Mouse (Mus musculus): ENCODE data around the gene 1700010B08Rik. TPM values are rescaled to one million over a fixed set of nuclear protein-coding genes. Genes with fewer than 3 reads are reported as not detected.

Gene 1700010B08Rik
- polyA plus RNA-seq, 1 experiment from 2014 or later, result 0.13 TPM

GRCm38 (mm10) chr2:173742090-173742489, 22.9 kb downstream of the 1700010B08Rik start:
- Histone ChIP-seq H3K4me2 (replicated peaks; ENCODE audit: low read depth, low read length) (no peak overlapping the region), H3K36me3 (ENCODE audit: insufficient read depth, low read length) (no peaks in the 10 kb centered on the region), H3K9me3 (ENCODE audit: low read length) (no peaks in the 10 kb centered on the region), H3K27ac (ENCODE audit: low read length) (no peak overlapping the region), H3K4me3 (ENCODE audit: low read depth, low read length) (no peak overlapping the region), H3K9ac (replicated peaks; ENCODE audit: low read depth) (no peak overlapping the region), H3K27me3 (replicated peaks; ENCODE audit: insufficient read depth, low read length) (no peaks in the 10 kb centered on the region), H3K4me1 (ENCODE audit: insufficient read depth, low read depth, low read length) (peaks cover 12% of the 10 kb centered on the region; the same call in 1 of the 2 replicates)
- WGBS, result 69% methylated on average over 13 of the region's 13 CpGs
- ATAC-seq (no peak), DNase-seq (ENCODE audit: low spot score) (no peak)
- TF ChIP-seq EP300 (IDR thresholded peaks at IDR 0.05) (no peak), CTCF (IDR thresholded peaks at IDR 0.05) (no peak)

- H3K9me3 ChIP-seq (ENCODE audit: low read length), result no peaks in the 10 kb centered on the region
- ATAC-seq, result no peak
- no peak overlapping the region for H3K4me3 ChIP-seq (ENCODE audit: low read depth, low read length)
- H3K27ac ChIP-seq (ENCODE audit: low read length), result no peak overlapping the region
- whole genome bisulfite sequencing, result 83% methylated on average over 9 of the region's 9 CpGs
- H3K9ac ChIP-seq (replicated peaks; ENCODE audit: low read depth), result no peak overlapping the region
- TF ChIP-seq CTCF (IDR thresholded peaks at IDR 0.05) (no peak), EP300 (IDR thresholded peaks at IDR 0.05) (no peak)
- H3K36me3 ChIP-seq (ENCODE audit: insufficient read depth, low read length), result no peaks in the 10 kb centered on the region
- H3K4me2 ChIP-seq (replicated peaks; ENCODE audit: low read depth, low read length), result no peak overlapping the region
- H3K4me1 ChIP-seq (ENCODE audit: insufficient read depth, low read depth, low read length), result peaks cover 11% of the 10 kb centered on the region; the same call in 1 of the 2 replicates
- no peak for DNase-seq (ENCODE audit: low spot score)
- no peaks in the 10 kb centered on the region for H3K27me3 ChIP-seq (replicated peaks; ENCODE audit: insufficient read depth, low read length)
These were observed 23.5 kb downstream of the 1700010B08Rik start for GRCm38 (mm10) chr2:173742744-173743143.

- Histone ChIP-seq H3K4me3 (ENCODE audit: low read depth, low read length) (no peak overlapping the region), H3K9me3 (ENCODE audit: low read length) (no peaks in the 10 kb centered on the region), H3K4me1 (ENCODE audit: insufficient read depth, low read depth, low read length) (peaks cover 3% of the 10 kb centered on the region; the same call in 1 of the 2 replicates), H3K27me3 (replicated peaks; ENCODE audit: insufficient read depth, low read length) (no peaks in the 10 kb centered on the region), H3K4me2 (replicated peaks; ENCODE audit: low read depth, low read length) (no peak overlapping the region), H3K36me3 (ENCODE audit: insufficient read depth, low read length) (no peaks in the 10 kb centered on the region), H3K9ac (replicated peaks; ENCODE audit: low read depth) (no peak overlapping the region), H3K27ac (ENCODE audit: low read length) (no peak overlapping the region)
- ATAC-seq (no peak), DNase-seq (ENCODE audit: low spot score) (no peak)
- TF ChIP-seq CTCF (IDR thresholded peaks at IDR 0.05), result no peak
- TF ChIP-seq EP300 (IDR thresholded peaks at IDR 0.05), result no peak
- 82% methylated on average over 7 of the region's 7 CpGs for WGBS
These were observed 25.0 kb downstream of the 1700010B08Rik start for GRCm38 (mm10) chr2:173744070-173744815.

- Histone ChIP-seq H3K9ac (replicated peaks; ENCODE audit: low read depth) (no peak overlapping the region), H3K4me2 (replicated peaks; ENCODE audit: low read depth, low read length) (no peak overlapping the region), H3K27me3 (replicated peaks; ENCODE audit: insufficient read depth, low read length) (no peaks in the 10 kb centered on the region), H3K9me3 (ENCODE audit: low read length) (no peaks in the 10 kb centered on the region), H3K27ac (ENCODE audit: low read length) (no peak overlapping the region), H3K4me3 (ENCODE audit: low read depth, low read length) (no peak overlapping the region), H3K4me1 (ENCODE audit: insufficient read depth, low read depth, low read length) (no peaks in the 10 kb centered on the region), H3K36me3 (ENCODE audit: insufficient read depth, low read length) (no peaks in the 10 kb centered on the region)
- 53% methylated on average over 2 of the region's 2 CpGs for WGBS
- TF ChIP-seq EP300 (IDR thresholded peaks at IDR 0.05), result no peak
- no peak for TF ChIP-seq CTCF (IDR thresholded peaks at IDR 0.05)
- ATAC-seq (0 out of 2 replicates have a peak, but pooled peaks have one; percentile 19), DNase-seq (ENCODE audit: low spot score) (peak; percentile 21)
These were observed 29.9 kb downstream of the 1700010B08Rik start for GRCm38 (mm10) chr2:173748961-173749659.

DNA sequence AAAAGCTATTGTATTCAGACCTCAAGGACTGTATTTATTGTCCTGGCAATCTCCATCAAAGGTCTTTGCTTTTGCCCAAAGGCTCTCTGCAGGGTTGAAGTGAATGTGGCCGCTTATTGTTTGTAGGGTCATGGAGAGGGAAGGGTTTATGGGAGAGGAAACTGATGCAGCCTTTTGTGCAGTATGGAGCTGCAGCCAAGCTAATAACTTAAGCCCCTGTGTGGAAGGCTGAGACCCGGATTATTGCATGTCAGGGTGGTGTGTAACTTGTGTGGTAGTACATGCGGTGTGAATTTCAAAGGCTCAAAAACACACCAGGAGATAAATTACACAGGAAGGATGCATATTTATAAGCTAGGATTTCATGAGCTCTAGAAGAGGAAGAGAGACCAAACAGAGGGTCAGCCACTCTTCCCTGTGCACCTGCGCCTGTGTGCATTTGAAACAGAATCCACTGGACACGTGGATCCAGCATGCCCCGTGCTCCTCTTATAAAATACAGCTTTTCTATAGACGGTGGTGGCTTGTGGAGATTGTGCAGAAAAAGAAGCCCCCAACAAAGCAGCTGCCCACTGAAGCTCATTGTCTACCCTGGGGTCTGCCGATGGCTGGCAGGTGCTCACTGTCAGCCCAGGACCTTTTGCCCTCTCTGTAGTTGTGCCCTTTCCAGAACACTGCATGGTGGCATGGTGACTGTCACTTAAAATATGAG, 36.4 kb downstream of the 1700010B08Rik start:
- no peak overlapping the region for H3K4me3 ChIP-seq (ENCODE audit: low read depth, low read length)
- TF ChIP-seq EP300 (IDR thresholded peaks at IDR 0.05) (no peak), CTCF (IDR thresholded peaks at IDR 0.05) (no peak)
- no peaks in the 10 kb centered on the region for H3K9me3 ChIP-seq (ENCODE audit: low read length)
- no peaks in the 10 kb centered on the region for H3K4me1 ChIP-seq (ENCODE audit: insufficient read depth, low read depth, low read length)
- no peak for ATAC-seq
- H3K9ac ChIP-seq (replicated peaks; ENCODE audit: low read depth), result no peak overlapping the region
- DNase-seq (ENCODE audit: low spot score), result no peak
- H3K27ac ChIP-seq (ENCODE audit: low read length), result no peak overlapping the region
- no peaks in the 10 kb centered on the region for H3K27me3 ChIP-seq (replicated peaks; ENCODE audit: insufficient read depth, low read length)
- H3K4me2 ChIP-seq (replicated peaks; ENCODE audit: low read depth, low read length), result no peak overlapping the region
- WGBS, result 67% methylated on average over 8 of the region's 8 CpGs
- no peaks in the 10 kb centered on the region for H3K36me3 ChIP-seq (ENCODE audit: insufficient read depth, low read length)

DNA sequence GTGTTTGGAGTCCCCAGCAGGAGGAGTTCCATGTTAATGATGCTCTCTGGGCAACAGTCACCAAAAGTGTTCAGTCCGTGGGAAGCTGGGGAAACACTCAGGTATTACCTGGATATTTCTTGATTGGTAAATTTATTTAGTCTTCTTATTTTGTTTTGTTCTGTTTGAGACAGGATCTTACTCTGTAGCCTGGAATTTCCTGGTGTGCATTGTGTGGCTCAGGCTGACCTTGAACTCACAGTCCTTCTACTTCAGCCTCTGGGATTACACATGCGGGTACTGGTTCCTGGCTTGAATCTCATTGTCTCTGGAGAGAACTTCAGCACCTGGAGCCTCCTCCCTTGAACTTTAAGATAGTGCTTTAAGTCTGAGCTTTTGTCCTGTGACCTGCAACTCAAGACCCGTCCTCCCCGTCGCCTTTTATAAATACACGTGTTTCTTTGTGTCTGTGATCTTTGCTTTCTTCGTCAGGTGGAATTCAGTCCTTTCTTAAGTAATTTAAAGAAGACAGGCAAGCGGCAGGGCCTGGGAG, 38.5 kb downstream of the 1700010B08Rik start:
- no peak for TF ChIP-seq CTCF (IDR thresholded peaks at IDR 0.05)
- no peak for TF ChIP-seq EP300 (IDR thresholded peaks at IDR 0.05)
- DNase-seq (ENCODE audit: low spot score) (no peak), ATAC-seq (no peak)
- H3K27ac ChIP-seq (ENCODE audit: low read length), result no peak overlapping the region
- no peaks in the 10 kb centered on the region for H3K9me3 ChIP-seq (ENCODE audit: low read length)
- 79% methylated on average over 8 of the region's 8 CpGs for WGBS
- no peaks in the 10 kb centered on the region for H3K27me3 ChIP-seq (replicated peaks; ENCODE audit: insufficient read depth, low read length)
- H3K4me1 ChIP-seq (ENCODE audit: insufficient read depth, low read depth, low read length), result no peaks in the 10 kb centered on the region
- no peak overlapping the region for H3K4me2 ChIP-seq (replicated peaks; ENCODE audit: low read depth, low read length)
- H3K9ac ChIP-seq (replicated peaks; ENCODE audit: low read depth), result no peak overlapping the region
- no peak overlapping the region for H3K4me3 ChIP-seq (ENCODE audit: low read depth, low read length)
- H3K36me3 ChIP-seq (ENCODE audit: insufficient read depth, low read length), result no peaks in the 10 kb centered on the region

All from lung, postnatal 0 days (tissue).